Mouse (Mus musculus): ENCODE measurements around the gene Ms4a10.

- TF ChIP-seq EP300 (IDR thresholded peaks at IDR 0.05; ENCODE audit: insufficient read depth, low read depth, low read length) (no peak), CTCF (IDR thresholded peaks at IDR 0.05; ENCODE audit: low read depth, low read length) (no peak)
Measured at GRCm38 (mm10) chr19:10940801-10941457, 33.5 kb downstream of the Ms4a10 start.
